Mouse (Mus musculus) adrenal gland, postnatal 14 days (tissue): Measurements from ENCODE around the gene Zfp664. TPM values are rescaled to one million over a fixed set of nuclear protein-coding genes. Genes with fewer than 3 reads are reported as not detected.

ENCODE experiments used
- DNase-seq: peaks from one replicate; pipeline ENCODE4 v3.0.0; 2021; ENCODE audit warnings: mixed read lengths
- total RNA-seq: library from RNA; stranded (reverse); gene quantifications from 2 replicates; pipeline ENCODE4 v1.2.3, GENCODE M21; 2021

Gene Zfp664
- total RNA-seq, 1 experiment from 2014 or later, result 53.2 TPM

DNA sequence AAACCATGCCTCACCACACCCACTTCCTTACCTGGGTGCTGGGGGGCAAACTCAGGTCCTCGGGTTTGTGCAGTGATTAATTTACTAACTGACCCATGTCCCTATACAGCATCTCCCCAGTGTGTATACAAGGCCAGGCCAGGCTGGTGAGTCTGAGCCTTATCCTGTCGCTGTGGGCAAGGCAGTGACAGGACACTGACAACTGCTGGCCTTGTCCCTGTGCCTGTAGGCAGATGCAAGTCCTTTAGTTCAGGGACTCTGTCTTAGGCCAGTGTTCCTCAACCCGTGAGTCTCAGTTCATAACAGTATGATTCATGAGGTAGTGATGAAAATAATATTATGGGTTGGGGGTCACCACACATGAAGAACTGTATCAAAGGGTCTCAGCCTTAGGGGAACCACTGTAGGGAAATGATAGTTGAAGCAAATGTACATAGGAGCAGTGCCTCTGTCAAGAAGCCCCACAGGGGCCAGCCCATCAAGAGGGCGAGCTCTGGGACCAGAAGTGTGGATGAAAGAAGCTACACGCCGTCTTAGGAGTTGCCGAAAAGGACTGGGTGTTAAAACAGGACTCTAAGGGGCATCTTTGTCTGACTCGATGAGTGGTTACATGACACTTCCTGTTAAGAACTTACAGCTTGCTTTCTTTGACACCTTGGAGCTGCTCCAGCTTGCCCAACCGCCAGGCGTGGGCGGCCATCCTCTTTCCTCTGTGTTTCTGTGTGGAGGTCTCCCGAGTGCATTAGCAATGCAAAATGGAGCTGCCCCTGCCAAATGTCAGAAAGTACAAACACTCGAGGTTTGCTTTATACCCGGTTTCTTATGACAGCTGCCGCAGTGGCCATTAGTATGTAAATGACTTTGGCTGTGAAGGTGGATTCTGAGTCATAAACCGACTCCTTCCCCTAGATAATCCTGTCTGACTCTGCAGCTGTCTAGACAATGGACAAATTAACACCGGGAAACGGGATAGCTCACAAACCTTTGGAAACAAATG, 60.2 kb downstream of the Zfp664 start:
- DNase-seq, result peak; percentile 62

GRCm38 (mm10) chr5:124929425-124930054, 67.0 kb downstream of the Zfp664 start:
- peak; percentile 65 for DNase-seq

- DNase-seq, result peak; percentile 69
These were observed 67.6 kb downstream of the Zfp664 start for GRCm38 (mm10) chr5:124930055-124930439.

DNA sequence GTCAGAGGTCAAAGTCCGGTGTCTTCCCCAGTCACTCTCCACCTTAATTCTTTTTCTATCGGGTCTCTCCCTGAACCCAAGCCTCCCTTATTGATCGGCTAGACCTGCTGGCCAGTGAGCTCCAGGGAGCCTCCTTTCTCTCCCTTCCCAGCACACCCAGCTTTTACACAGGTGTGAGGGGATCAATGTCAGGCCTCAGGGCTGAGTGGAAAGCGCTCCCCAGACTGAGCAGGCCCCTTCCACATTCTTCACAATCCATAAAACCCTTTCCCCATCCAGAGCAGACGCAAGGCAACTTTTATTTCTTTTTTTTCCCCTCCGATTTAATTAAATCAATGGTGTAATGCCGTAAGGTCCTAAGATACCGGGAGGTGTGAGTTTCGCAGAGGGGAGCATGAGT, 68.1 kb downstream of the Zfp664 start:
- no peak for DNase-seq

DNA sequence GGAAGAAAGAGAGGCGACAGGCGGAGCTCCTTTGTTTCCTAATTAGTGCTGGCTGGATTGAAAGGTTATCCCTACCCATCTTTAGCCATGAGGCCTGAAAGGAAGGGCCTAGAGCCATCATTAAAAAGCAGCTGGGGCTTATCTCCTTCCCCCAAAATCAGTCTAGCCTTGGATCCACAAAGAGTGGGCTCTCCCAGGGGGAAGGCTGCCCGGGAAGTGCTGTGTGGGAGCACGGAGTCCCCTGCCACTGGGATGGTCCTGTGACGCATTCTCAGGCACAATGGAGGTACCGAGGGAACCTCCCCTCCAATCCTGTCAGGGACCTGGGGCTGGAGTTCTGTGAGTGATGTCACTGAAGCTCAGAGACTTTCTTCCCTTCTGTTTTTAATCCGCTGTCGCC, 68.6 kb downstream of the Zfp664 start:
- no peak for DNase-seq

GRCm38 (mm10) chr5:124934558-124934957, 72.1 kb downstream of the Zfp664 start:
- no peak for DNase-seq

GRCm38 (mm10) chr5:124943181-124943792, 80.8 kb downstream of the Zfp664 start:
- peak; percentile 32 for DNase-seq

- DNase-seq, result peak; percentile 80
These were observed 81.4 kb downstream of the Zfp664 start for GRCm38 (mm10) chr5:124943793-124944383.

- DNase-seq, result no peak
These were observed 81.9 kb downstream of the Zfp664 start for GRCm38 (mm10) chr5:124944384-124944783.

DNA sequence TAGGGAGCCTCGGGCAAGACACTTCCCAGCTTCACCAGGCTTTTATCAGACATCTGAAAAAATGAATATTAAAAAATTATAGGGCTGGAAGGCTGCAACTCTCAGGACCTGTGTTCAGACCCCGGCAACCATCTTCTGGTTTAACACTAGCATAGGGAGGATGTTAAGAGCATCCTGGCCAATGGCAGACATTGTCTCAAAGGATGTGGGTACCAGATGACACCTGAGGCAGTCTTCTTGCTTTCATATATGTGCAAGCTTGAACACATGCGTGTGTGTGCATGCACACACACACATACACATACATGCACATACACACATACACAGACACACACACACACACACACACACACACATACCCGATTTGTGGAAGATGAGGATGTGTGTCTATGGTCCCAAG, 82.6 kb downstream of the Zfp664 start:
- DNase-seq, result no peak

GRCm38 (mm10) chr5:124950623-124951278, 88.3 kb downstream of the Zfp664 start:
- DNase-seq, result no peak

- no peak for DNase-seq
These were observed 88.8 kb downstream of the Zfp664 start for GRCm38 (mm10) chr5:124951333-124951732.

Other genes starting within 250 kb of the Zfp664 start
- gene Atp6v0a2, start 234.1 kb upstream of the Zfp664 start, total RNA-seq, result 55.2 and 60.1 TPM in 2 replicates
- gene Dnah10, start 137.6 kb upstream of the Zfp664 start, total RNA-seq, result 0.78 and 0.94 TPM in 2 replicates
- 4.2 and 6.2 TPM in 2 replicates for gene Ccdc92, start 267 bp upstream of the Zfp664 start, total RNA-seq
- 3.7 and 5.3 TPM in 2 replicates for gene Rflna, start 140.5 kb downstream of the Zfp664 start, total RNA-seq